Mouse (Mus musculus): ENCODE results near the gene Erp44. TPM values are rescaled to one million over a fixed set of nuclear protein-coding genes. Genes with fewer than 3 reads are reported as not detected.

Erp44 gene
- total and polyA plus RNA-seq, 3 experiments = 31.1 to 31.6 TPM; not detected in 1

- TF ChIP-seq SIN3A (IDR thresholded peaks at IDR 0.05; ENCODE audit: low read length) (no peak), POLR2A (IDR thresholded peaks at IDR 0.05; ENCODE audit: control insufficient read depth in 1 of 2, insufficient read depth in 1 of 2, low read depth in 1 of 2, low read length in 2 of 2, poor library complexity in 1 of 2) (no peak), USF1 (IDR thresholded peaks at IDR 0.05; ENCODE audit: low read depth, low read length) (no peak)
- H3K9ac ChIP-seq (ENCODE audit: control insufficient read depth, low read depth, low read length, poor library complexity, severe bottlenecking) = no peak overlapping the region
- no peaks in the 10 kb centered on the region for H3K27me3 ChIP-seq (ENCODE audit: control insufficient read depth in 1 of 2, insufficient read depth in 2 of 2, low read length in 2 of 2)
- H3K9me3 ChIP-seq (replicated peaks; ENCODE audit: insufficient read depth, low read length) = no peaks in the 10 kb centered on the region
- peaks cover 11% of the 10 kb centered on the region; the same call in 1 of the 2 replicates for H3K79me2 ChIP-seq (ENCODE audit: control insufficient read depth, insufficient read depth, low read length, poor library complexity)
- peaks cover 0 to 31% of the 10 kb centered on the region in 2 experiments; a peak in 3 of 4 replicates for H3K36me3 ChIP-seq (ENCODE audit: control insufficient read depth in 1 of 2, insufficient read depth in 2 of 2, low read length in 2 of 2)
- no peak for DNase-seq (ENCODE audit: low read depth, low spot score)
- no peak overlapping the region for H3K27ac ChIP-seq (ENCODE audit: control insufficient read depth, low read depth, low read length)
- H3K4me1 ChIP-seq (ENCODE audit: control insufficient read depth in 1 of 2, insufficient read depth in 2 of 2, low read length in 2 of 2) = peaks cover 11 to 15% of the 10 kb centered on the region in 2 experiments
- no peak overlapping the region for H3K4me3 ChIP-seq (ENCODE audit: control insufficient read depth in 1 of 2, insufficient read depth in 1 of 2, low read depth in 2 of 2, low read length in 2 of 2)
Measured at GRCm38 (mm10) chr4:48253266-48253665, 26.1 kb downstream of the Erp44 start.

GRCm38 (mm10) chr4:48244280-48244679 is 35.1 kb downstream of the Erp44 start:
- Histone ChIP-seq H3K9ac (ENCODE audit: control insufficient read depth, low read depth, low read length, poor library complexity, severe bottlenecking) (no peak overlapping the region), H3K4me1 (ENCODE audit: control insufficient read depth in 1 of 2, insufficient read depth in 2 of 2, low read length in 2 of 2) (peaks cover 0 to 12% of the 10 kb centered on the region in 2 experiments; a peak in 2 of 4 replicates), H3K36me3 (ENCODE audit: control insufficient read depth in 1 of 2, insufficient read depth in 2 of 2, low read length in 2 of 2) (peaks cover 0 to 14% of the 10 kb centered on the region in 2 experiments), H3K27ac (ENCODE audit: control insufficient read depth, low read depth, low read length) (no peak overlapping the region), H3K79me2 (ENCODE audit: control insufficient read depth, insufficient read depth, low read length, poor library complexity) (peaks cover 5% of the 10 kb centered on the region), H3K27me3 (ENCODE audit: control insufficient read depth in 1 of 2, insufficient read depth in 2 of 2, low read length in 2 of 2) (no peaks in the 10 kb centered on the region), H3K4me3 (ENCODE audit: control insufficient read depth in 1 of 2, insufficient read depth in 1 of 2, low read depth in 2 of 2, low read length in 2 of 2) (no peak overlapping the region), H3K9me3 (replicated peaks; ENCODE audit: insufficient read depth, low read length) (no peaks in the 10 kb centered on the region)
- TF ChIP-seq USF1 (IDR thresholded peaks at IDR 0.05; ENCODE audit: low read depth, low read length) (no peak), NELFE (IDR thresholded peaks at IDR 0.05; ENCODE audit: low read depth, low read length) (no peak), ELF1 (IDR thresholded peaks at IDR 0.05; ENCODE audit: low read depth, low read length) (no peak), MAX (IDR thresholded peaks at IDR 0.05; ENCODE audit: low read length) (no peak), CTCF (IDR thresholded peaks at IDR 0.05 in 2 of 3, conservative IDR thresholded peaks at IDR 0.05 in 1 of 3; ENCODE audit: control insufficient read depth in 1 of 3, insufficient read depth in 1 of 3, low read depth in 2 of 3, low read length in 3 of 3, poor library complexity in 1 of 3, severe bottlenecking in 1 of 3) (no peak), MAFK (IDR thresholded peaks at IDR 0.05; ENCODE audit: borderline replicate concordance, low read depth, low read length) (no peak), NRF1 (IDR thresholded peaks at IDR 0.05; ENCODE audit: insufficient read depth, low read depth, low read length, poor library complexity, severe bottlenecking) (no peak)
- DNase-seq (ENCODE audit: low read depth, low spot score) = no peak

GRCm38 (mm10) chr4:48243737-48244136 is 35.6 kb downstream of the Erp44 start:
- Histone ChIP-seq H3K36me3 (ENCODE audit: control insufficient read depth in 1 of 2, insufficient read depth in 2 of 2, low read length in 2 of 2) (peaks cover 0 to 14% of the 10 kb centered on the region in 2 experiments), H3K9me3 (replicated peaks; ENCODE audit: insufficient read depth, low read length) (no peaks in the 10 kb centered on the region), H3K4me3 (ENCODE audit: control insufficient read depth in 1 of 2, insufficient read depth in 1 of 2, low read depth in 2 of 2, low read length in 2 of 2) (no peak overlapping the region), H3K27ac (ENCODE audit: control insufficient read depth, low read depth, low read length) (no peak overlapping the region), H3K9ac (ENCODE audit: control insufficient read depth, low read depth, low read length, poor library complexity, severe bottlenecking) (no peak overlapping the region), H3K27me3 (ENCODE audit: control insufficient read depth in 1 of 2, insufficient read depth in 2 of 2, low read length in 2 of 2) (no peaks in the 10 kb centered on the region), H3K79me2 (ENCODE audit: control insufficient read depth, insufficient read depth, low read length, poor library complexity) (peaks cover 5% of the 10 kb centered on the region), H3K4me1 (ENCODE audit: control insufficient read depth in 1 of 2, insufficient read depth in 2 of 2, low read length in 2 of 2) (peaks cover 0 to 12% of the 10 kb centered on the region in 2 experiments; a peak in 2 of 4 replicates)
- no peak for DNase-seq (ENCODE audit: low read depth, low spot score)
- TF ChIP-seq SMC3 (IDR thresholded peaks at IDR 0.05; ENCODE audit: low read depth, low read length) (no peak), MAFK (IDR thresholded peaks at IDR 0.05; ENCODE audit: borderline replicate concordance, low read depth, low read length) (no peak), ZNF384 (IDR thresholded peaks at IDR 0.05; ENCODE audit: low read depth, low read length) (no peak), TAL1 (IDR thresholded peaks at IDR 0.05; ENCODE audit: low read length) (no peak), GABPA (IDR thresholded peaks at IDR 0.05; ENCODE audit: low read depth, low read length) (no peak), MEF2A (IDR thresholded peaks at IDR 0.05; ENCODE audit: extremely low read depth, insufficient replicate concordance, low read depth, low read length, poor library complexity, severe bottlenecking) (no peak), BHLHE40 (IDR thresholded peaks at IDR 0.05; ENCODE audit: borderline replicate concordance, low read depth, low read length) (no peak), CHD1 (IDR thresholded peaks at IDR 0.05; ENCODE audit: low read depth, low read length) (no peak), ZMIZ1 (IDR thresholded peaks at IDR 0.05; ENCODE audit: low read depth, low read length) (no peak), NRF1 (IDR thresholded peaks at IDR 0.05; ENCODE audit: insufficient read depth, low read depth, low read length, poor library complexity, severe bottlenecking) (no peak), MAX (IDR thresholded peaks at IDR 0.05; ENCODE audit: low read length) (no peak), MYC (IDR thresholded peaks at IDR 0.05; ENCODE audit: low read depth, low read length) (no peak), POLR2AphosphoS2 (IDR thresholded peaks at IDR 0.05; ENCODE audit: low read length) (no peak), TCF12 (IDR thresholded peaks at IDR 0.05; ENCODE audit: low read depth, low read length) (no peak), NELFE (IDR thresholded peaks at IDR 0.05; ENCODE audit: low read depth, low read length) (no peak), ETS1 (IDR thresholded peaks at IDR 0.05; ENCODE audit: low read depth, low read length) (no peak)

Measured in MEL (cell line).